Mouse (Mus musculus): Measurements from ENCODE around the gene Eif2b3.

DNA sequence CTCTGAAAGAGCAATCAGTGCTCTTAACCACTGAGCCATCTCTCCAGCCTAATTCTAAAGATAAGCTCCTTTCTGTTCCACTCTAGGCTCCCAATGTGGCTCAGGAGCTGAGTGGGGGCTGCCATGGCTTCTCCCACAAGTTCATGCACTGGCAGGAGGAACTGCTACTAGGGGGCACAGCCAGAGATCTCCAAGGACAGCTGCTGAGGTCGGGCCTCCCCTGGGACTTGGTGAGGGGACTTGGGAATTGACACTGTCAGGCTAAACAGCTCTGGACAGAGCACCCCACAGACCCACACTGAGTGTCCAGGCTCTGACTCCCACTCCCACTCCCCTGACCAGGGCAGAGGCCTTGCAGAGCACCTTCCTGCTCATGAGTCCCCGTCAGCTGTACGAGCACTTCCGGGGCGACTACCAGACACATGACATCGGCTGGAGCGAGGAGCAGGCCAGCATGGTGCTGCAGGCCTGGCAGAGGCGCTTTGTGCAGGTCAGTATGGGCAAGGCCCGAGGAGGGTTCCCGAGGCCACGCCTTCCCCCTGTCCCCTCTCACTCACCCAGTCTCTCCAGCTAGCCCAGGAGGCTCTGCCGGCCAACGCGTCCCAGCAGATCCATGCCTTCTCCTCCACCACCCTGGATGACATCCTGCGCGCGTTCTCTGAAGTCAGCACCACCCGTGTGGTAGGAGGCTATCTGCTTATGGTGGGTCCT, 88.8 kb downstream of the Eif2b3 start:
- TF ChIP-seq CTCF (IDR thresholded peaks at IDR 0.05; ENCODE audit: extremely low read depth, insufficient read length, insufficient replicate concordance, low read depth, low read length) = no peak
- no peak for TF ChIP-seq POLR2A (IDR thresholded peaks at IDR 0.05; ENCODE audit: low read depth, low read length)

Data from small intestine, adult 2 months (tissue).